Mouse (Mus musculus): Measurements from ENCODE around the gene Spryd7. TPM values are rescaled to one million over a fixed set of nuclear protein-coding genes. Genes with fewer than 3 reads are reported as not detected.

The Spryd7 gene
- polyA plus RNA-seq, 1 experiment from 2014 or later, result 30.7 TPM

DNA sequence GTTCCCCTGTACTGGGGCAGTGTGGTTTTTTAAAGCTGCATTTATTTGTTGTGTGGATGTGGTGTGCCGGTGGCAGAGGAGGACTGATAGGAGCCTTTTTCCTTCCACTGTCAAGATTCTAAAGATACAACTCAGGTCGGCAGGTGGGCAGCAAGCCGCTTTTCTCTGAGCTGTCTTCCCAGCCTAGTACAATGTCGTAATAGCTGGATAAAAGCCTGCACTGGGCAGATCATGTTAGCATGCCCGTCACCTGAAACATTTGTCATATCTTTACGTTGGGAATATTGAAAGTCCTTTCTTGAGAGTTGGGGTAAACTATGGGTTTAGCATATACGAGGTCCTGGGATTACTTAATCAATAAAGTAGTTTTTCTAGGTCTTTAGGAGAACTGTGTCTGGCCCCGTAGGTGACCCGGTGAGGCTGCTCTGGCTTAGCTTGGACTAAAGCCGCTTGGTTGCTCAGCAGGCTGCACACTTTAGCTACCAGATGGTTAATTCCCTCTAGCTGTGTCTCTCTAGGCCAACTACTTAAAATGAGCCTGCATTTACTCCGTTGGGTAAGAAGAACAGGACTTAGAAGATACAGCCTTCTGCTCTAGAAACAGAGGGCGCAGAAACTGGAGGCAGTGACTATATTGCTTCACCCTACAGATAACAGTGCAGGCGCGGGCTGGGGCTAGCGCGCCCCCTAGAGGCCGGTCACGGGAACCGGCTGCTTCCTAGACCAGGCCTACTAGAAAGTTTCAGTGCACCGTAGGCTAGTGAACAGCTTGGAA lies 58.8 kb downstream of the Spryd7 start:
- TF ChIP-seq CTCF (IDR thresholded peaks at IDR 0.05; ENCODE audit: low read depth), result peak; percentile 89
- H3K9ac ChIP-seq (ENCODE audit: low read depth, low read length), result no peak overlapping the region
- DNase-seq (ENCODE audit: low spot score) (peak; percentile 83), ATAC-seq (replicated peaks; ENCODE audit: low FRiP score, low read depth) (peak; percentile 73)
- no peaks in the 10 kb centered on the region for H3K27me3 ChIP-seq (ENCODE audit: insufficient read depth, low read length)
- no peaks in the 10 kb centered on the region for H3K9me3 ChIP-seq (replicated peaks; ENCODE audit: low read length)
- no peak overlapping the region for H3K4me2 ChIP-seq (ENCODE audit: low read length)
- no peak overlapping the region for H3K4me3 ChIP-seq (replicated peaks; ENCODE audit: low read depth, low read length)
- H3K36me3 ChIP-seq (ENCODE audit: insufficient read depth, low read length), result no peaks in the 10 kb centered on the region
- H3K27ac ChIP-seq, result no peak overlapping the region
- no peaks in the 10 kb centered on the region for H3K4me1 ChIP-seq (replicated peaks; ENCODE audit: insufficient read depth, low read length)
- WGBS, result 46% methylated on average over 20 of the region's 20 CpGs

DNA sequence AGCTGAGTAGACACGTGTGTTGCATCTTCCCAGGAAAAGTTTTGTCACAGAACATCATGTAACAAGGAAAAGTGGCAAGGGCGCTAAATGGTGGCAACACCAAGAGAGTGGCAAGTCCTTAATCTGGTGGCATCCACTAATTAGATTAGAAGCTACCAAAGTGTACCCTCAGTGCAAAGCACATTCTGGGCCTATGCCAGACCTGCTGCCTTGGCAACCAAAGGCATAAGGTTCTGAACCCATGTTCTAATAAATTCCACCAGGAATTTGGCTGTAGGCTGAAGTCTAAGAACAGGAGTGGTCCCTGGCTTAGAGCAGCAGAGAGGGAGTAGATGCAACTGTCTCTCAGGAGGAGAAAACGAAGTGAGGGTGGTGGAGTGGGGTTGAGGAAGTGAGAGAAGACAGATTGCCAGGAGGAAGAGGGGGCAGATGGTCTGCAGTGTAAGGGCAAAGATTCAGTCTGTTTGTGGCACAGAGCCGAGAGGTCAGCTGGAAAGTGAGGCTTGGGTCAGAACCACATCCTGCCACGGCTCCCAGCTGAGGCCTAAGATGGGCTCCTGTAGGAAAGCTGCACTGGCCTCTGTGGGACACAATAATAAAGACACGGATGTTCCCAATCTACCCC lies 63.1 kb downstream of the Spryd7 start:
- H3K4me1 ChIP-seq (replicated peaks; ENCODE audit: insufficient read depth, low read length), result no peaks in the 10 kb centered on the region

More for the DNA sequence above, 63.1 kb downstream of the Spryd7 start:
- no peak for TF ChIP-seq CTCF (IDR thresholded peaks at IDR 0.05; ENCODE audit: low read depth)
- no peak overlapping the region for H3K27ac ChIP-seq
- 61% methylated on average over 6 of the region's 6 CpGs for WGBS
- no peaks in the 10 kb centered on the region for H3K9me3 ChIP-seq (replicated peaks; ENCODE audit: low read length)
- DNase-seq (ENCODE audit: low spot score), result no peak
- H3K9ac ChIP-seq (ENCODE audit: low read depth, low read length), result no peak overlapping the region
- no peak overlapping the region for H3K4me3 ChIP-seq (replicated peaks; ENCODE audit: low read depth, low read length)
- no peak for ATAC-seq (replicated peaks; ENCODE audit: low FRiP score, low read depth)
- H3K4me2 ChIP-seq (ENCODE audit: low read length), result no peak overlapping the region
- H3K27me3 ChIP-seq (ENCODE audit: insufficient read depth, low read length), result no peaks in the 10 kb centered on the region
- no peaks in the 10 kb centered on the region for H3K36me3 ChIP-seq (ENCODE audit: insufficient read depth, low read length)

Other genes with a start within 250 kb of the Spryd7 start
- gene Arl11, start 247.1 kb downstream of the Spryd7 start, polyA plus RNA-seq (2015; fragmentation: Nextera tagmentation; extraction: Ambion mirVana), result 0.71 and 1.2 TPM in 2 replicates
- gene Ebpl, start 196.4 kb downstream of the Spryd7 start, polyA plus RNA-seq (2015; fragmentation: Nextera tagmentation; extraction: Ambion mirVana), result 11.3 and 13.4 TPM in 2 replicates
- 30.8 and 33.0 TPM in 2 replicates for gene Kpna3, start 117.0 kb downstream of the Spryd7 start, polyA plus RNA-seq (2015; fragmentation: Nextera tagmentation; extraction: Ambion mirVana)
- gene Trim13, start 41.4 kb upstream of the Spryd7 start, polyA plus RNA-seq (2015; fragmentation: Nextera tagmentation; extraction: Ambion mirVana), result 22.7 and 23.6 TPM in 2 replicates
- gene Kcnrg, start 50.6 kb upstream of the Spryd7 start, polyA plus RNA-seq (2015; fragmentation: Nextera tagmentation; extraction: Ambion mirVana), result 0.50 and 0.58 TPM in 2 replicates

Data from kidney, postnatal 0 days (tissue).